Mouse (Mus musculus): ENCODE measurements around the gene Birc6.

GRCm38 (mm10) chr17:74586768-74587167 lies 58.7 kb downstream of the Birc6 start:
- TF ChIP-seq CTCF (IDR thresholded peaks at IDR 0.05; ENCODE audit: low read depth) = no peak
- TF ChIP-seq EP300 (IDR thresholded peaks at IDR 0.05; ENCODE audit: low read depth) = no peak

All from liver, postnatal 0 days (tissue).